Mouse (Mus musculus) gastrocnemius, postnatal 10 days (tissue): ENCODE measurements around the gene Gfpt1. TPM values are rescaled to one million over a fixed set of nuclear protein-coding genes. Genes with fewer than 3 reads are reported as not detected.
"Not testable (repeated sequence)": the region's sequence is repeated elsewhere in the genome, so short reads cannot be mapped to it uniquely, and the experiment has no call there.

Experiments used
- DNase-seq: peaks from one replicate; pipeline ENCODE4 v3.0.0; 2021; ENCODE audit warnings: mixed read lengths
- long read RNA-seq, 2 experiments: library from polyadenylated mRNA; stranded (forward); transcript quantifications; one replicate each; pipeline ENCODE4 v2.0.0; 2021
- total RNA-seq, 2 experiments: library from RNA; stranded (reverse); gene quantifications; 2 replicates each; pipeline ENCODE4 v1.2.3; 2021

Gene Gfpt1
- total RNA-seq: 10 to 100 TPM; 36.1 to 44.4 TPM
- long read RNA-seq, experiment 1, full-length matches to known transcripts: 23 of 26 reads
- long read RNA-seq, experiment 1, partial matches to known transcripts: 1 of 26 reads
- long read RNA-seq, experiment 1, other reads (novel, unspliced or antisense): 2 of 26 reads
- long read RNA-seq, experiment 2, full-length matches to known transcripts: 16 of 19 reads
- long read RNA-seq, experiment 2, partial matches to known transcripts: 0 of 19 reads
- long read RNA-seq, experiment 2, other reads (novel, unspliced or antisense): 3 of 19 reads

GRCm38 (mm10) chr6:87042337-87043130, at the start of gene Gfpt1:
TSS of gene Gfpt1 (plus strand) at chr6:87042846.
- DNase-seq: peak; percentile 98

- no peak for DNase-seq
Observed at GRCm38 (mm10) chr6:86994254-86994653, 48.4 kb upstream of the Gfpt1 start.

GRCm38 (mm10) chr6:86996629-86997307, 45.9 kb upstream of the Gfpt1 start:
- peak; percentile 24 for DNase-seq

GRCm38 (mm10) chr6:86997360-86997759, 45.3 kb upstream of the Gfpt1 start:
- DNase-seq: no peak

- DNase-seq: no peak
Observed at GRCm38 (mm10) chr6:87001995-87002394, 40.7 kb upstream of the Gfpt1 start.

- DNase-seq: peak; percentile 89
Observed at GRCm38 (mm10) chr6:87002521-87003055, 40.1 kb upstream of the Gfpt1 start.

GRCm38 (mm10) chr6:87004099-87004498, 38.5 kb upstream of the Gfpt1 start:
- DNase-seq: no peak

- DNase-seq: no peak
Observed at GRCm38 (mm10) chr6:87005577-87005976, 37.1 kb upstream of the Gfpt1 start.

GRCm38 (mm10) chr6:87008887-87009286, 33.8 kb upstream of the Gfpt1 start, which contains the start of gene Nfu1:
TSS of gene Nfu1 (plus strand) at chr6:87009236.
- no peak for DNase-seq

- DNase-seq: peak; percentile 97
Observed at GRCm38 (mm10) chr6:87009692-87010328, 32.8 kb upstream of the Gfpt1 start.

GRCm38 (mm10) chr6:87016916-87017315, 25.7 kb upstream of the Gfpt1 start:
- DNase-seq: peak; percentile 28

- DNase-seq: no peak
Observed at GRCm38 (mm10) chr6:87018874-87019273, 23.8 kb upstream of the Gfpt1 start.

- DNase-seq: no peak
Observed at GRCm38 (mm10) chr6:87021791-87022190, 20.9 kb upstream of the Gfpt1 start.

GRCm38 (mm10) chr6:87026980-87027379, 15.7 kb upstream of the Gfpt1 start:
- DNase-seq: no peak

GRCm38 (mm10) chr6:87028881-87029280, 13.8 kb upstream of the Gfpt1 start:
- no peak for DNase-seq

- not testable (repeated sequence) for DNase-seq
Observed at GRCm38 (mm10) chr6:87031310-87031709, 11.3 kb upstream of the Gfpt1 start.

- DNase-seq: no peak
Observed at GRCm38 (mm10) chr6:87032401-87032800, 10.2 kb upstream of the Gfpt1 start.

- no peak for DNase-seq
Observed at GRCm38 (mm10) chr6:87034395-87034794, 8.3 kb upstream of the Gfpt1 start.

GRCm38 (mm10) chr6:87037826-87038620, 4.6 kb upstream of the Gfpt1 start:
- no peak for DNase-seq

- no peak for DNase-seq
Observed at GRCm38 (mm10) chr6:87039161-87039560, 3.5 kb upstream of the Gfpt1 start.

GRCm38 (mm10) chr6:87040971-87041370, 1.7 kb upstream of the Gfpt1 start:
- no peak for DNase-seq
